Mouse (Mus musculus) liver, postnatal 0 days (tissue): ENCODE results near the gene Afp.

Experiments
- CTCF ChIP-seq: sonication (generic); IDR thresholded peaks from 2 replicates; pipeline ENCODE4 v1.5.1; 2016; ENCODE audit warnings: antibody characterized with exemption, low read depth
- EP300 ChIP-seq: IDR thresholded peaks from 2 replicates; pipeline ENCODE4 v1.6.1; 2016; ENCODE audit warnings: antibody characterized with exemption, low read depth, mild to moderate bottlenecking

- TF ChIP-seq CTCF: no peak
- TF ChIP-seq EP300: no peak
Measured at GRCm38 (mm10) chr5:90492440-90492839, 1.9 kb downstream of the Afp start.
